Mouse (Mus musculus) bone marrow macrophage, adult 2 months (primary cell): ENCODE data around the gene Vegfa. TPM values are rescaled to one million over a fixed set of nuclear protein-coding genes. Genes with fewer than 3 reads are reported as not detected.

ENCODE experiments used
- H3K27ac ChIP-seq: 2 replicates; pipeline ENCODE4 v1.5.1; 2012; ENCODE audit warnings: low read depth, low read length; ENCODE audit not compliant: insufficient read depth
- H3K4me1 ChIP-seq: 2 replicates; pipeline ENCODE4 v1.6.1; 2012; ENCODE audit warnings: low read length; ENCODE audit not compliant: control insufficient read depth, insufficient read depth
- H3K4me3 ChIP-seq: 2 replicates; pipeline ENCODE4 v1.5.1; 2012; ENCODE audit warnings: mild to moderate bottlenecking, low read length, moderate library complexity; ENCODE audit not compliant: insufficient read depth
- CTCF ChIP-seq: IDR thresholded peaks from 2 replicates; pipeline ENCODE4 v1.5.1; 2012; ENCODE audit warnings: low read depth, mild to moderate bottlenecking, low read length, moderate library complexity
- POLR2A ChIP-seq: IDR thresholded peaks from 2 replicates; pipeline ENCODE4 v1.6.1; 2012; ENCODE audit warnings: mild to moderate bottlenecking, low read depth, low read length, borderline replicate concordance
- polyA plus RNA-seq: library from polyadenylated mRNA; stranded (reverse); fragments of >200 nt; gene quantifications from 2 replicates; pipeline ENCODE4 v1.2.4, GENCODE M21; 2012; ENCODE audit not compliant: missing spikeins, insufficient read depth, insufficient read length

Vegfa gene
- polyA plus RNA-seq, 1 experiment, result 53.8 TPM

GRCm38 (mm10) chr17:45981841-45982240 lies 50.3 kb downstream of the Vegfa start:
- Histone ChIP-seq H3K27ac (no peak overlapping the region), H3K4me3 (no peak overlapping the region), H3K4me1 (no peaks in the 10 kb centered on the region)
- no peak for TF ChIP-seq POLR2A
- TF ChIP-seq CTCF, result no peak

DNA sequence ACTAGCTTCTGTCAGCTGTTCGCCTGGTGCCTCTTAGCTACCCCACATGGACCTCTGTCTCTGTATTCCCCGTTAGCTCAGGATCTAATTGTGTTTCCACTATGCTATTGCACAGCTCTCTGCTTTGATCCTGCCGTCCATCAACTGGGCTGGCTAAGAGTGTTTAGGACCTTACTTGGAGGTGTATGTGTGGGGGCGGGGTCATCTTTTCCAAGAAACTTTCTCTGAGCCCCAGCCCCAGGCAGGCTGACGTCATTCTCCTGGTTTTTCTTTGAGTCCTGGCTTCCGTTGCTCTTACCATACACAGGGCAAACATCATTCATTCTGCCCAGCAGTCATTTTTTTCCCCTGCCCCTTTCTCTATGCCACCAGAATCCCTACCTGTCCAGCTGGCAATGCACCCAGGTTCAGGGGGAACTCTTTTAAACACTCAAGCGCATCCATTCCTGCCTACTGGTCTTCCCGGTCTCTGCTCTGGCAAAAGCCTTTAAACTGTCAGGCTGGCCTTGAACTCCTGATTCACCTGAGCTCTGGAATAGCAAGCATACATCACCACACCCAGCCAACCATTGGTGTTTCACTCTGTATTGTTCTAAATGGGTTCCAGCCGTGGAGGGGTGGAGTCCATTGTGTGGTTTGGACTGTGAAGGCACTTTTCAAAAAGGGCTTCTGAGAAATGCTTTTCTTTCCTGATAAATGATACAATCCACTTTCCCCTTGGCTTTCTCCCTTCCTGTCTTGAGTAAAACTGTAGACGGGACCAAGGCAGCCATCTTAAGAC lies 53.0 kb downstream of the Vegfa start:
- no peak for TF ChIP-seq CTCF
- no peak for TF ChIP-seq POLR2A
- H3K4me3 ChIP-seq, result no peak overlapping the region
- H3K27ac ChIP-seq, result no peak overlapping the region
- H3K4me1 ChIP-seq, result no peaks in the 10 kb centered on the region

DNA sequence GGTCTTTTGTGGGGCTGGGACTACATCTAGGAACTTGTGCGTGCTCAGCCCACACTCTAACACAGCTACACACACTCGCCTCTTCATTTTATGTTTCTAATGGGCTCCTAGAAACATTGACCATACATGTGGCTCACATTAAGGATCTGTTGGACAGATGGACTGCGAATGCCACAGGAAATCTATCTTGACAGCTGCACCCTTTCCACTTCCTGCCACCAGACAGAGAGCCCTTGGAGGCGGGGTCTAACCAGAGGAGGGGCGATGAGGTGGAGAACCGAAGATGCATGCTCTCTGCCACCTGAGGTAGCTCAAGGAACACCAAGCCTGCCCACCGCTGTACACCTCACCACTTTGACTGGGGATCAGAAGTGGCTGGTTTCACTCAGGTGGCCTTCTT lies 57.7 kb downstream of the Vegfa start:
- Histone ChIP-seq H3K4me1 (no peaks in the 10 kb centered on the region), H3K27ac (no peak overlapping the region), H3K4me3 (no peak overlapping the region)
- no peak for TF ChIP-seq CTCF
- no peak for TF ChIP-seq POLR2A

DNA sequence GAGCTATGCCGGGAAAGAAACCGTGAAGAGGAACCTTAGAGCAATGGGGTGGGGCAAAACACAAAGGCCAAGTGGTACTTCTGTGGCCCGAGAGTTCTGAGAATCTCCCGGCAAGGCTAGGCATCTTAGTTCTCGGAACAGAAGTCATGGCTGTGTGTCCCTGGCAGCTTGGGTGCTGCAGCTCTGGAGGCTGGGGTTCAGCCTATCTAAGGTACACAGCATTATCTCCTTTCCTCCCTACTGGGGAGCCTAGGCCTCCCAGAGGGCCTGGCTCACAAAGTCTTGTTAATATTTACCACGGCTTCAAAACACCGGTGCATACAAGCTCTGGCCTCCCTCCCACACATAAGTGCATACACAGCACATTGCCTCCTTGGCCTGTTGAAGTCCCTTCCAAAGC lies 59.0 kb downstream of the Vegfa start:
- TF ChIP-seq CTCF (no peak), POLR2A (no peak)
- no peaks in the 10 kb centered on the region for H3K4me1 ChIP-seq
- no peak overlapping the region for H3K27ac ChIP-seq
- H3K4me3 ChIP-seq, result no peak overlapping the region

DNA sequence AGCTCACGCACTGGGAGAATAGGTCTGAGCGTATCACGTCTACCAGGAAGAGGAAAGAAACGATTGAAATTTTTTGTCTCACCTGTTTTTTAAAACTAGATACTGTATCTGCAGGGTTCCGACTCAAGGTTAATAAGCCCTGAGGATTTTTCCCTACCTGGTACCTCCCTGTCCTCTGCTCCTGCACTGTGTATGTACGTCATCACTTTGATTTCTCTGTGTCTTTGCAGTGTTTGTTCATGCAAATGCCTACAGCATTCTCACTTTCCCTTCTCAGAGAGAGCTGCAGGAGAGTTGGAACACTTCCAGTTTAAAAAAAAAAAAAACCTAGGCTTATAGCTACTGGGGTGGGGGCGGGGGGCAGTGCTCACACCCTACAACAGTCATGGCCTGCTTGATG lies 59.8 kb downstream of the Vegfa start:
- TF ChIP-seq CTCF (no peak), POLR2A (no peak)
- no peak overlapping the region for H3K4me3 ChIP-seq
- H3K27ac ChIP-seq, result no peak overlapping the region
- H3K4me1 ChIP-seq, result no peaks in the 10 kb centered on the region

- TF ChIP-seq POLR2A (no peak), CTCF (no peak)
- Histone ChIP-seq H3K27ac (no peak overlapping the region), H3K4me3 (no peak overlapping the region), H3K4me1 (no peaks in the 10 kb centered on the region)
Measured at GRCm38 (mm10) chr17:45971800-45972199, 60.4 kb downstream of the Vegfa start.

DNA sequence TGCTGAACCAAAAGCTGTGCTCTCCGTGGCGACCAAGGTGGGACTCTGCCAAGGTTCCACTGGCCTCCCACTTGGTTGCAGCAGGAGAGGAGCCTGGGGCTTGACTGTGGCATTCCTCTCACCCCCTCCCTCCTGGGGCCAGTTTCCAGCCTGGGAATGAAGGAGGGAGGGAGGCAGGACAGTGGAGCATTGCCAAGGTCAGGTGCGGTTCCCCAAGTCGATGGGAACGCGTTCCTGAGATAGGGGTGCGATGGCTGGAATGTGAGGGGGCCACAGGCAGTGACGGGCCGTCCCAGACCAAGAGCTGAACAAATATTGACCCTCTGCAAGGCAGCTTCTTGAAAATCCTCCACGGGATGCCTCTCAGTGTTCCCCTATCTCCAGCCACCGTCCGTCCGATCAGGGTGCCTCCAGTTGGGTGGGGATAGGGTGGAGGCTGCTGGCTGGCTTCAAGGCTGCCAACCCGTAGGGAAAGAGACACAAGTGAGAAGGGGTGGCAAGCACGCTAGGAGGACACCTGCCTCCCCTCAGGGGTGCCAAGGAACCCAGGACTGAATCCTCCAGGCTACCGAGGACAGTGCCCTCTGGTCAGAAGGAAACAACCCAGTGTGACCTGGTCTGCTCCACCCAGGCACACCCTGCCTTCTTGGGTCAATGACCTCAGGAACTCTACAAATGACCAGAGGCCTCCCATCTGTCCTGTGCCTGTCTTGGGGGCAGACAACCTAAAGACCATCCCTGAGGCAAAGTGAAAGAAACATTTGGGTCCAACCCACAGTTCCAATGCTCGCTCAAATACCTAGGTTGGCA lies 61.2 kb downstream of the Vegfa start:
- TF ChIP-seq CTCF, result no peak
- no peak for TF ChIP-seq POLR2A
- H3K4me1 ChIP-seq, result no peaks in the 10 kb centered on the region
- H3K4me3 ChIP-seq, result no peak overlapping the region
- H3K27ac ChIP-seq, result no peak overlapping the region

- TF ChIP-seq CTCF (no peak), POLR2A (no peak)
- no peak overlapping the region for H3K4me3 ChIP-seq
- no peaks in the 10 kb centered on the region for H3K4me1 ChIP-seq
- H3K27ac ChIP-seq, result no peak overlapping the region
Measured at GRCm38 (mm10) chr17:45969596-45969995, 62.6 kb downstream of the Vegfa start.

- H3K4me3 ChIP-seq, result no peak overlapping the region
Measured at GRCm38 (mm10) chr17:45968341-45968740, 63.8 kb downstream of the Vegfa start.

More at GRCm38 (mm10) chr17:45968341-45968740, 63.8 kb downstream of the Vegfa start:
- Histone ChIP-seq H3K4me1 (no peaks in the 10 kb centered on the region), H3K27ac (no peak overlapping the region)
- TF ChIP-seq CTCF, result no peak
- no peak for TF ChIP-seq POLR2A

Other genes starting within 250 kb of the Vegfa start
- gene Mrps18a, start 78.6 kb upstream of the Vegfa start, polyA plus RNA-seq, result 71.9 and 73.2 TPM in 2 replicates
- gene Rsph9, start 111.8 kb upstream of the Vegfa start, polyA plus RNA-seq, result 8.6 and 12.9 TPM in 2 replicates
- gene Mad2l1bp, start 121.2 kb upstream of the Vegfa start, polyA plus RNA-seq, result 25.8 and 28.4 TPM in 2 replicates
- 126 and 134 TPM in 2 replicates for gene Gtpbp2, start 128.7 kb upstream of the Vegfa start, polyA plus RNA-seq
- gene Polh, start 170.3 kb upstream of the Vegfa start, polyA plus RNA-seq, result 13.7 and 14.4 TPM in 2 replicates
- gene Xpo5, start 170.4 kb upstream of the Vegfa start, polyA plus RNA-seq, result 16.6 and 17.3 TPM in 2 replicates
- 29.9 and 30.7 TPM in 2 replicates for gene Polr1c, start 215.7 kb upstream of the Vegfa start, polyA plus RNA-seq
- 121 and 143 TPM in 2 replicates for gene Yipf3, start 215.7 kb upstream of the Vegfa start, polyA plus RNA-seq
- 0.58 TPM in 1 of 2 replicates, not detected in the other for gene Lrrc73, start 221.2 kb upstream of the Vegfa start, polyA plus RNA-seq